Mouse (Mus musculus): Measurements from ENCODE around the gene Pigk. TPM values are rescaled to one million over a fixed set of nuclear protein-coding genes. Genes with fewer than 3 reads are reported as not detected.

Pigk gene
- polyA plus RNA-seq, 1 experiment: 4.4 TPM

GRCm38 (mm10) chr3:152855006-152855614 lies 141.2 kb downstream of the Pigk start:
- no peak for TF ChIP-seq GATA1 (IDR thresholded peaks at IDR 0.05; ENCODE audit: low read length)

- TF ChIP-seq GATA1 (IDR thresholded peaks at IDR 0.05; ENCODE audit: low read length): no peak
These were observed 142.2 kb downstream of the Pigk start for GRCm38 (mm10) chr3:152856095-152856494.

- TF ChIP-seq GATA1 (IDR thresholded peaks at IDR 0.05; ENCODE audit: low read length): no peak
These were observed 147.6 kb downstream of the Pigk start for GRCm38 (mm10) chr3:152861450-152861849.

GRCm38 (mm10) chr3:152861978-152862377 lies 148.1 kb downstream of the Pigk start:
- no peak for TF ChIP-seq GATA1 (IDR thresholded peaks at IDR 0.05; ENCODE audit: low read length)

- no peak for TF ChIP-seq GATA1 (IDR thresholded peaks at IDR 0.05; ENCODE audit: low read length)
These were observed 152.4 kb downstream of the Pigk start for GRCm38 (mm10) chr3:152866035-152866965.

- TF ChIP-seq GATA1 (IDR thresholded peaks at IDR 0.05; ENCODE audit: low read length): no peak
These were observed 154.0 kb downstream of the Pigk start for GRCm38 (mm10) chr3:152867654-152868525.

GRCm38 (mm10) chr3:152872054-152872453 lies 158.2 kb downstream of the Pigk start:
- no peak for TF ChIP-seq GATA1 (IDR thresholded peaks at IDR 0.05; ENCODE audit: low read length)

GRCm38 (mm10) chr3:152872596-152872995 lies 158.7 kb downstream of the Pigk start:
- TF ChIP-seq GATA1 (IDR thresholded peaks at IDR 0.05; ENCODE audit: low read length): no peak

- no peak for TF ChIP-seq GATA1 (IDR thresholded peaks at IDR 0.05; ENCODE audit: low read length)
These were observed 160.8 kb downstream of the Pigk start for GRCm38 (mm10) chr3:152874431-152875355.

- no peak for TF ChIP-seq GATA1 (IDR thresholded peaks at IDR 0.05; ENCODE audit: low read length)
These were observed 161.9 kb downstream of the Pigk start for GRCm38 (mm10) chr3:152875723-152876290.

GRCm38 (mm10) chr3:152880121-152880835 lies 166.4 kb downstream of the Pigk start:
- TF ChIP-seq GATA1 (IDR thresholded peaks at IDR 0.05; ENCODE audit: low read length): no peak

GRCm38 (mm10) chr3:152881706-152882105 lies 167.8 kb downstream of the Pigk start:
- TF ChIP-seq GATA1 (IDR thresholded peaks at IDR 0.05; ENCODE audit: low read length): no peak

- TF ChIP-seq GATA1 (IDR thresholded peaks at IDR 0.05; ENCODE audit: low read length): no peak
These were observed 169.7 kb downstream of the Pigk start for GRCm38 (mm10) chr3:152883556-152883955.

- no peak for TF ChIP-seq GATA1 (IDR thresholded peaks at IDR 0.05; ENCODE audit: low read length)
These were observed 172.8 kb downstream of the Pigk start for GRCm38 (mm10) chr3:152886749-152887148.

All from G1E-ER4 (cell line).